In the genomic region with DNA sequence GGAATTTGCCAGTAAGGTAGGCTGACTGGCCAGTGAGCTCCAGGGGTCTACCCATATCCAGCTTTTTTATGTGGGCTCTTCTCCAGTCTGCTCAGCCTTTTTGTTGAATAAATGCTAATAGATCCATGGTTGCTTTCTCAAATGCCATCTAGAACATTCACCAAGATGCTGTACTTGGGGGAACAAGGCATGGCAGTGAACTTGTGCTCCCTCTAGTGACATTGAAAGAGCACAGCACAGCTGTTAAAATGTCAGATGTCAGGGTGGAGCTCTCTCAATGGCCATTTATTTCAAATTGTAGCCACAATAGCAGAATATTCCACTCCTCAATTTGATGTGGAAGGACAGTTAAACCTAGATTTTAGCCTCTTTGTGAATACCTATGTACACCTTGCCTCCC, we compare ENCODE assay signal across 8 mouse cellular contexts.
A peak's percentile ranks its signal among the peaks of the same experiment; 100 is the strongest.
DNase-seq lines count a peak whose midpoint lies in the region; ATAC-seq lines count a peak whose summit lies in the region.
"Had no signal": no experiment of that assay in that cellular context is flagged by ENCODE, and none has a peak within 500 bp of the region (broad histone marks: within the 10 kb centered on the region; RNA-seq: fewer than 3 reads in every experiment).

No protein-coding gene starts in this region.

- no peak overlapping the region for H3K27ac ChIP-seq in hindbrain, embryonic 14.5 days
- H3K27ac ChIP-seq in hindbrain, embryonic 13.5 days, result no peak overlapping the region
- H3K27ac ChIP-seq in heart, embryonic 12.5 days (ENCODE audit: poor library complexity, severe bottlenecking), result no peak overlapping the region

- no peak overlapping the region for H3K4me2 ChIP-seq in hindbrain, embryonic 14.5 days (replicated peaks)
- H3K4me2 ChIP-seq in hindbrain, embryonic 13.5 days, result no peak overlapping the region
- no peak overlapping the region for H3K4me2 ChIP-seq in heart, embryonic 12.5 days

- H3K4me1 ChIP-seq in hindbrain, embryonic 14.5 days (replicated peaks; ENCODE audit: control insufficient read depth, insufficient read depth, low read length), result no peaks in the 10 kb centered on the region
- H3K4me1 ChIP-seq in hindbrain, embryonic 13.5 days (replicated peaks), result peaks cover 9% of the 10 kb centered on the region; the same call in 1 of the 2 replicates
- H3K4me1 ChIP-seq in heart, embryonic 12.5 days (replicated peaks), result no peaks in the 10 kb centered on the region

- DNase-seq in hindbrain, embryonic 14.5 days (ENCODE audit: low spot score), result peak; percentile 45
- DNase-seq in 3T3-L1 (ENCODE audit: low read depth, low spot score) (peak; percentile 13), ES-CJ7 (ENCODE audit: low read depth, low spot score) (peak; percentile 46)
- no peak for DNase-seq in thymus, postnatal 36 days

- no peak for ATAC-seq in hindbrain, embryonic 14.5 days (ENCODE audit: low FRiP score)
- no peak for ATAC-seq in hindbrain, embryonic 13.5 days (ENCODE audit: low FRiP score)
- ATAC-seq in common myeloid progenitor, adult 5-6 weeks (replicated peaks; ENCODE audit: low read depth, poor library complexity, severe bottlenecking), result peak; percentile 58; the same call in 1 of the 2 replicates
- no peak for ATAC-seq in heart, embryonic 12.5 days (ENCODE audit: insufficient number of reproducible peaks, low FRiP score)

- H3K36me3 ChIP-seq in hindbrain, embryonic 14.5 days (replicated peaks; ENCODE audit: control insufficient read depth, insufficient read depth), result no peaks in the 10 kb centered on the region
- no peaks in the 10 kb centered on the region for H3K36me3 ChIP-seq in hindbrain, embryonic 13.5 days
- no peaks in the 10 kb centered on the region for H3K36me3 ChIP-seq in heart, embryonic 12.5 days

- H3K27me3 ChIP-seq in hindbrain, embryonic 14.5 days (ENCODE audit: control insufficient read depth, insufficient read depth, low read length), result no peaks in the 10 kb centered on the region
- H3K27me3 ChIP-seq in hindbrain, embryonic 13.5 days, result 0 out of 2 replicates have a peak, but pooled peaks cover 5% of the 10 kb centered on the region
- H3K27me3 ChIP-seq in heart, embryonic 12.5 days (replicated peaks), result no peaks in the 10 kb centered on the region

- no peaks in the 10 kb centered on the region for H3K9me3 ChIP-seq in hindbrain, embryonic 14.5 days (ENCODE audit: control insufficient read depth, low read length)
- no peaks in the 10 kb centered on the region for H3K9me3 ChIP-seq in hindbrain, embryonic 13.5 days
- no peaks in the 10 kb centered on the region for H3K9me3 ChIP-seq in heart, embryonic 12.5 days (replicated peaks)

- no peak overlapping the region for H3K9ac ChIP-seq in hindbrain, embryonic 14.5 days
- H3K9ac ChIP-seq in hindbrain, embryonic 13.5 days, result no peak overlapping the region
- no peak overlapping the region for H3K9ac ChIP-seq in heart, embryonic 12.5 days

- no peak overlapping the region for H3K4me3 ChIP-seq in hindbrain, embryonic 14.5 days (replicated peaks; ENCODE audit: low read length)
- no peak overlapping the region for H3K4me3 ChIP-seq in hindbrain, embryonic 13.5 days
- H3K4me3 ChIP-seq in heart, embryonic 12.5 days, result no peak overlapping the region
- H3K4me3 ChIP-seq: erythroblast, embryonic 14.5 days had no signal

Comparison
In these comparisons a context has a peak if more than half of its experiments do, and no peak if none do; other contexts are left out.
1. DNase-seq: peak in hindbrain, embryonic 14.5 days (single experiment), 3T3-L1 (single experiment) and ES-CJ7 (single experiment); none in thymus, postnatal 36 days (0 of 2).